Mouse (Mus musculus): ENCODE results near the gene Crlf3.

DNA sequence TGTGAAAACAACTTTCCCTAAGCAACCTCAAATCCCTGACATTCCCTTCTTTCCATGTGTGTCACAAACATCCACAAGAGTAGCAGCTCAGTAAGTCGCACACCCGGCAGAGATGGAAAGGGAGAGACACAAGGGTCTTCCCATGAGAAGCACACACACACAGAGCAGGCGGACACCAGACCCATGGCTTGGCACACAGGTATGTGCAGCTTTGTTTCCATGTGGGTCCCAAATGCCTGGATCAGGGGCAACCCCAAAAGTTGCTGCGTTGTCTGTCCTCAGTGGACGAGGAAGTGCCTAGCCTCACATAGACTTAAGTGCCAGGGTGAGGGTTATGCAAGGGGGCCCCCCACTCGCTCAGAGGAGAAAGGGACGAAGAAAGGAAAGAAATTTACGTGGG is 43.3 kb downstream of the Crlf3 start:
- no peak for TF ChIP-seq CTCF (conservative IDR thresholded peaks at IDR 0.05; ENCODE audit: low read length)
- TF ChIP-seq NANOG (IDR thresholded peaks at IDR 0.05; ENCODE audit: borderline replicate concordance, low read length) = no peak
